Mouse (Mus musculus) hindbrain, embryonic 10.5 days (tissue): ENCODE measurements around the gene Hivep1. TPM values are rescaled to one million over a fixed set of nuclear protein-coding genes. Genes with fewer than 3 reads are reported as not detected.

ENCODE experiments used
- DNase-seq: peaks from one replicate; pipeline ENCODE4 v3.0.0-alpha.2; 2017; ENCODE audit warnings: low spot score
- H3K27ac ChIP-seq: fragments of 300-500 bp; sonication (generic); 2 replicates; pipeline ENCODE4 v1.5.1; 2016; ENCODE audit warnings: mild to moderate bottlenecking, moderate library complexity
- H3K27me3 ChIP-seq: fragments of 300-500 bp; sonication (generic); 2 replicates; pipeline ENCODE4 v1.6.1; 2016; ENCODE audit warnings: mild to moderate bottlenecking; ENCODE audit not compliant: poor library complexity, insufficient read depth, severe bottlenecking
- H3K36me3 ChIP-seq: fragments of 300-500 bp; sonication (generic); 2 replicates; pipeline ENCODE4 v1.6.1; 2016; ENCODE audit warnings: mild to moderate bottlenecking, moderate library complexity
- H3K4me1 ChIP-seq: fragments of 300-500 bp; sonication (generic); replicated peaks from 2 replicates; pipeline ENCODE4 v1.6.1; 2016; ENCODE audit warnings: mild to moderate bottlenecking
- H3K4me3 ChIP-seq: fragments of 300-500 bp; sonication (generic); 2 replicates; pipeline ENCODE4 v1.5.1; 2016; ENCODE audit warnings: mild to moderate bottlenecking, moderate library complexity
- H3K9me3 ChIP-seq: fragments of 300-500 bp; sonication (generic); 2 replicates; pipeline ENCODE4 v1.6.1; 2016; ENCODE audit warnings: mild to moderate bottlenecking, moderate library complexity
- WGBS: fragments of 180-500 bp; shearing (Covaris S2); methylation state at CpG from one replicate; pipeline ENCODE4 v1.1.7; 2016; 5-methylcytosine and 5-hydroxymethylcytosine counted together
- polyA plus RNA-seq: library from polyadenylated mRNA; unstranded; fragments of >200 nt; fragmentation: Nextera tagmentation; extraction: Ambion mirVana; gene quantifications from 2 replicates; pipeline ENCODE4 v1.2.1, GENCODE M21; 2016

Hivep1 gene
- polyA plus RNA-seq, 1 experiment from 2014 or later, result 8.8 TPM

- 27% methylated on average over 9 of the region's 9 CpGs for WGBS
- Histone ChIP-seq H3K4me1 (peaks cover 21% of the 10 kb centered on the region), H3K27ac (peak overlapping the region; percentile 74), H3K4me3 (no peak overlapping the region), H3K27me3 (no peaks in the 10 kb centered on the region), H3K9me3 (no peaks in the 10 kb centered on the region), H3K36me3 (peaks cover 3% of the 10 kb centered on the region)
- no peak for DNase-seq
Observed at GRCm38 (mm10) chr13:42149328-42150071, 97.7 kb downstream of the Hivep1 start.

- H3K27ac ChIP-seq, result peak overlapping the region; percentile 74
- H3K36me3 ChIP-seq, result peaks cover 9% of the 10 kb centered on the region
- 22% methylated on average over 5 of the region's 5 CpGs for WGBS
- H3K4me1 ChIP-seq, result peaks cover 21% of the 10 kb centered on the region
- no peaks in the 10 kb centered on the region for H3K9me3 ChIP-seq
- no peak for DNase-seq
- no peak overlapping the region for H3K4me3 ChIP-seq
- no peaks in the 10 kb centered on the region for H3K27me3 ChIP-seq
Observed at GRCm38 (mm10) chr13:42150072-42150450, 98.2 kb downstream of the Hivep1 start.

GRCm38 (mm10) chr13:42150462-42151127, 98.8 kb downstream of the Hivep1 start:
- Histone ChIP-seq H3K36me3 (peaks cover 14% of the 10 kb centered on the region), H3K27me3 (no peaks in the 10 kb centered on the region), H3K9me3 (no peaks in the 10 kb centered on the region), H3K27ac (peak overlapping the region; percentile 74), H3K4me3 (no peak overlapping the region), H3K4me1 (peaks cover 21% of the 10 kb centered on the region)
- DNase-seq, result no peak
- WGBS, result 75% methylated on average over 9 of the region's 9 CpGs

GRCm38 (mm10) chr13:42158259-42158658, 106.4 kb downstream of the Hivep1 start:
- Histone ChIP-seq H3K27ac (no peak overlapping the region), H3K9me3 (no peaks in the 10 kb centered on the region), H3K36me3 (peaks cover 61% of the 10 kb centered on the region), H3K4me1 (peaks cover 14% of the 10 kb centered on the region), H3K4me3 (no peak overlapping the region), H3K27me3 (no peaks in the 10 kb centered on the region)
- whole genome bisulfite sequencing, result 93% methylated on average over 14 of the region's 14 CpGs
- no peak for DNase-seq

GRCm38 (mm10) chr13:42159416-42160185, 107.8 kb downstream of the Hivep1 start:
- Histone ChIP-seq H3K4me1 (peaks cover 14% of the 10 kb centered on the region), H3K36me3 (peaks cover 57% of the 10 kb centered on the region), H3K27me3 (no peaks in the 10 kb centered on the region), H3K9me3 (no peaks in the 10 kb centered on the region), H3K27ac (no peak overlapping the region), H3K4me3 (no peak overlapping the region)
- 67% methylated on average over 14 of the region's 14 CpGs for WGBS
- no peak for DNase-seq

- 95% methylated on average over 1 of the region's 1 CpGs for WGBS
- H3K4me3 ChIP-seq, result no peak overlapping the region
- no peak overlapping the region for H3K27ac ChIP-seq
- H3K27me3 ChIP-seq, result no peaks in the 10 kb centered on the region
- peaks cover 45% of the 10 kb centered on the region for H3K36me3 ChIP-seq
- no peak for DNase-seq
- H3K9me3 ChIP-seq, result no peaks in the 10 kb centered on the region
- H3K4me1 ChIP-seq, result no peaks in the 10 kb centered on the region
Observed at GRCm38 (mm10) chr13:42170802-42171201, 119.0 kb downstream of the Hivep1 start.

- Histone ChIP-seq H3K36me3 (peaks cover 36% of the 10 kb centered on the region), H3K27ac (no peak overlapping the region), H3K9me3 (no peaks in the 10 kb centered on the region), H3K4me3 (no peak overlapping the region), H3K4me1 (no peaks in the 10 kb centered on the region), H3K27me3 (no peaks in the 10 kb centered on the region)
- 39% methylated on average over 3 of the region's 3 CpGs for WGBS
- peak; percentile 20 for DNase-seq
Observed at GRCm38 (mm10) chr13:42174827-42175420, 123.1 kb downstream of the Hivep1 start.

GRCm38 (mm10) chr13:42182635-42183034, 130.8 kb downstream of the Hivep1 start:
- 94% methylated on average over 5 of the region's 5 CpGs for WGBS
- Histone ChIP-seq H3K27ac (no peak overlapping the region), H3K36me3 (peaks cover 53% of the 10 kb centered on the region), H3K9me3 (no peaks in the 10 kb centered on the region), H3K4me3 (no peak overlapping the region), H3K4me1 (no peaks in the 10 kb centered on the region), H3K27me3 (no peaks in the 10 kb centered on the region)
- DNase-seq, result no peak

GRCm38 (mm10) chr13:42184131-42184530, 132.3 kb downstream of the Hivep1 start:
- no peak for DNase-seq
- no peak overlapping the region for H3K27ac ChIP-seq
- H3K4me1 ChIP-seq, result no peaks in the 10 kb centered on the region
- 94% methylated on average over 17 of the region's 17 CpGs for WGBS
- no peaks in the 10 kb centered on the region for H3K9me3 ChIP-seq
- H3K36me3 ChIP-seq, result peaks cover 43% of the 10 kb centered on the region
- H3K4me3 ChIP-seq, result no peak overlapping the region
- H3K27me3 ChIP-seq, result peaks cover 6% of the 10 kb centered on the region; the same call in 1 of the 2 replicates

GRCm38 (mm10) chr13:42193016-42193415, 141.2 kb downstream of the Hivep1 start:
- Histone ChIP-seq H3K4me1 (peaks cover 11% of the 10 kb centered on the region), H3K36me3 (no peaks in the 10 kb centered on the region), H3K27ac (no peak overlapping the region), H3K4me3 (peak overlapping the region; percentile 20; the same call in 1 of the 2 replicates), H3K27me3 (peaks cover 52% of the 10 kb centered on the region), H3K9me3 (peaks cover 6% of the 10 kb centered on the region; the same call in 1 of the 2 replicates)
- WGBS, result 5% methylated on average over 9 of the region's 9 CpGs
- DNase-seq, result peak; percentile 23

- Histone ChIP-seq H3K4me1 (peaks cover 11% of the 10 kb centered on the region), H3K27me3 (peaks cover 31% of the 10 kb centered on the region), H3K27ac (no peak overlapping the region), H3K36me3 (no peaks in the 10 kb centered on the region), H3K4me3 (no peak overlapping the region), H3K9me3 (peaks cover 6% of the 10 kb centered on the region; the same call in 1 of the 2 replicates)
- WGBS, result 92% methylated on average over 7 of the region's 7 CpGs
- no peak for DNase-seq
Observed at GRCm38 (mm10) chr13:42195671-42196070, 143.8 kb downstream of the Hivep1 start.

- no peak for DNase-seq
- peaks cover 22% of the 10 kb centered on the region for H3K27me3 ChIP-seq
- WGBS, result 91% methylated on average over 2 of the region's 2 CpGs
Observed at GRCm38 (mm10) chr13:42197656-42198055, 145.8 kb downstream of the Hivep1 start.

More at GRCm38 (mm10) chr13:42197656-42198055, 145.8 kb downstream of the Hivep1 start:
- H3K4me1 ChIP-seq, result peaks cover 9% of the 10 kb centered on the region
- no peaks in the 10 kb centered on the region for H3K36me3 ChIP-seq
- H3K27ac ChIP-seq, result no peak overlapping the region
- H3K4me3 ChIP-seq, result no peak overlapping the region
- H3K9me3 ChIP-seq, result peaks cover 6% of the 10 kb centered on the region; the same call in 1 of the 2 replicates
